Mouse (Mus musculus): ENCODE data around the gene Actr6. TPM values are rescaled to one million over a fixed set of nuclear protein-coding genes. Genes with fewer than 3 reads are reported as not detected.

Gene Actr6
- polyA plus RNA-seq, 1 experiment from 2014 or later, result 57.2 TPM

DNA sequence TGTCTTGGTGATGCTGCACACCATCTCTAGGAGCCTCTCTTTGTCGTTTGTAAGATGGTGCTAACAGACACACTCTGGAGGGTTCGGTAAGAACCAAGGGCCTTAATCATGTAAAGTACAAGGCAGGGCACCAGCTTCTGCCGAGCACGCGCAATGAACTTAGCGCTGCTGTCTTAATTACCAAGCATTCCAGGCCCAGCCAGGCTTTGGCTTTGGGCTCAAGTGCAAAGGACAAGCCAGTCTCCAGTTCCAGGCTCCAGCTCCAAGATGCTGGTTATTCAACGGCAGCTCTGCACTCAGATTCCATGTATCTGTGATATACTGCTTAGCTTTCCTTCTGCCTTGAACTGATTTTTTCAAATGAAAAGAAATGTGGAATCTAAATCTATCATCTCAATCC is 64.5 kb downstream of the Actr6 start:
- no peak for ATAC-seq (ENCODE audit: low FRiP score)
- Histone ChIP-seq H3K9ac (no peak overlapping the region), H3K4me1 (replicated peaks) (no peaks in the 10 kb centered on the region), H3K27ac (no peak overlapping the region), H3K36me3 (peaks cover 22% of the 10 kb centered on the region), H3K4me2 (no peak overlapping the region), H3K4me3 (no peak overlapping the region), H3K27me3 (no peaks in the 10 kb centered on the region), H3K9me3 (no peaks in the 10 kb centered on the region)
- 86% methylated on average over 7 of the region's 7 CpGs for WGBS

DNA sequence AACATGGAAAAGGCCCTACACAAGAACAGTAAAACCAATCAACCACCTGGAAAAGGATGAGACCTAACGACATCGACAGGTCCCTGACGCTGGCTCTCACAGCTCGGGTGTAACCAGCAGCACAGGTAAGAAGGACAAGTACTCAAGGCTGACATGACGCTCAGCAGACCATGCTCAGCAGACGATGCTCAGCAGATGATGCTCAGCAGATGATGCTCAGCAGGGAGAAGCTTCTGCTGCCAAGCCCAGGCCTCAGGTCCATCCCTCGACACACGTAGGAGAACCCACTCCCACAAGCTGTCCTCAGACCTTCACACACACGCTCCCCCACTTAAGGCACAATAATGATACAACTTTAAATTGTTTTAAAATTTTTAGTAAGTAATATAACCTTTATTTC is 66.4 kb downstream of the Actr6 start:
- 93% methylated on average over 9 of the region's 9 CpGs for WGBS

DNA sequence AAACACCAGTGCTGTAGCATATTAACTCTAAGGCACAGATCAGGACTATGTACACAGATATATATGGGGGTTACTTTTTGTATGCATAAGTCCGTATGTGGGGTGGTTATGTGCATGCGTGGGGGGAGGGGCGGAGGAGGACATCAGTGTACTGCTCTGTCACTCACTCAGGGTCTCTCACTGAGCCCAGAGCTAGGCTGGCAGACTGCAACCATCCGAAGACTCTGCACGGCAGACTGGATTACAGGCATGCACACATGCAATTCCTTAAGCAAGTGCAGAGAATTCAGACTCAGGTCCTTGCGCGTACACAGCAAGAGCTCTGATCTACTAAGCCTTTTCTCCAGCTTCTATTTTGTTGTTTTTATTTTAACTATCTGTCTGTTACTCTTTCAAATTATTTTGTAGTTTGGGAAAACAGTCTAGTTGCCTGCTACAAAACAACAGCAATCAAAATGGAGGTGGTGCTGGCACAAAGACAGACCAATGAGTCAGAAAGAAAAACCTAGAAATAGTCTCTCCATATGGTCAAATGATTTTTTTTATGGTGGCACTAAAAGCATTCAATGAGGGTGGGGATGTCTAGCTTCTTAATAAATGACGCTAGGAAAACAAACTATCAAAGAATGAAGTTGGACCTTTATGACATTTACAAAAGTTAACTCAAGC is 67.0 kb downstream of the Actr6 start:
- Histone ChIP-seq H3K4me1 (replicated peaks) (no peaks in the 10 kb centered on the region), H3K9ac (no peak overlapping the region), H3K27me3 (no peaks in the 10 kb centered on the region), H3K27ac (no peak overlapping the region), H3K36me3 (peaks cover 35% of the 10 kb centered on the region), H3K4me3 (no peak overlapping the region), H3K9me3 (no peaks in the 10 kb centered on the region), H3K4me2 (no peak overlapping the region)
- no peak for ATAC-seq (ENCODE audit: low FRiP score)
- 93% methylated on average over 8 of the region's 8 CpGs for WGBS

More for the DNA sequence above, 66.4 kb downstream of the Actr6 start:
- Histone ChIP-seq H3K36me3 (peaks cover 32% of the 10 kb centered on the region), H3K4me1 (replicated peaks) (no peaks in the 10 kb centered on the region), H3K4me3 (no peak overlapping the region), H3K9ac (no peak overlapping the region), H3K27ac (no peak overlapping the region), H3K9me3 (no peaks in the 10 kb centered on the region), H3K27me3 (no peaks in the 10 kb centered on the region), H3K4me2 (no peak overlapping the region)
- ATAC-seq (ENCODE audit: low FRiP score), result no peak

Other genes starting within 250 kb of the Actr6 start
- not detected in 2 replicates for gene Nr1h4, start 198.7 kb downstream of the Actr6 start, polyA plus RNA-seq (2015; fragmentation: Nextera tagmentation; extraction: Ambion mirVana)
- 1.9 and 3.7 TPM in 2 replicates for gene Slc17a8, start 111.0 kb downstream of the Actr6 start, polyA plus RNA-seq (2015; fragmentation: Nextera tagmentation; extraction: Ambion mirVana)
- 9.7 and 10.0 TPM in 2 replicates for gene Scyl2, start 46.0 kb downstream of the Actr6 start, polyA plus RNA-seq (2015; fragmentation: Nextera tagmentation; extraction: Ambion mirVana)
- gene Uhrf1bp1l, start 12.7 kb upstream of the Actr6 start, polyA plus RNA-seq (2015; fragmentation: Nextera tagmentation; extraction: Ambion mirVana), result 31.1 and 34.9 TPM in 2 replicates
- 52.2 and 55.0 TPM in 2 replicates for gene Anks1b, start 141.2 kb upstream of the Actr6 start, polyA plus RNA-seq (2015; fragmentation: Nextera tagmentation; extraction: Ambion mirVana)

Data from hindbrain, embryonic 13.5 days (tissue).